Mouse (Mus musculus): ENCODE measurements around the gene Ncam2.
"Not testable (repeated sequence)": the region's sequence is repeated elsewhere in the genome, so short reads cannot be mapped to it uniquely, and the experiment has no call there.

Gene Ncam2

DNA sequence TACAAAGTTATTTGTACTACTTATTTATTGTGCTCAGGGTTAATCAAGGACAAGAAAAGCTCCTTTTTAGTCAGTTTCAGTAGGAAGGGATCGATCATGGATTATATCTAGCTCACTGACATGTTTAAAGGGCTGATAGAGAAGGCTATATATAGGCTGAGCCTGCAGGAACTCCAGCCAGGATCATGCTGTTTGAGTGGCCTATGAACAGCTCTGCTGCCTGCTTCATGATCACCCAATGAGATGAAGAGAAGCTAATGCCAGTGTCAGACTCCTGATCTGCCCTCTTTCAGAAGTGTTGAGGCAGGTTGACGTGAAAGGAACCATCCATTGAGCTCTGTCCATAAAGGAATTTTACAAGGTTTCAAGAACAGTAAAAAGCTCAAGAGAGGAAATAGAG lies 103.3 kb downstream of the Ncam2 start:
- no peak for DNase-seq (ENCODE audit: low spot score)

DNA sequence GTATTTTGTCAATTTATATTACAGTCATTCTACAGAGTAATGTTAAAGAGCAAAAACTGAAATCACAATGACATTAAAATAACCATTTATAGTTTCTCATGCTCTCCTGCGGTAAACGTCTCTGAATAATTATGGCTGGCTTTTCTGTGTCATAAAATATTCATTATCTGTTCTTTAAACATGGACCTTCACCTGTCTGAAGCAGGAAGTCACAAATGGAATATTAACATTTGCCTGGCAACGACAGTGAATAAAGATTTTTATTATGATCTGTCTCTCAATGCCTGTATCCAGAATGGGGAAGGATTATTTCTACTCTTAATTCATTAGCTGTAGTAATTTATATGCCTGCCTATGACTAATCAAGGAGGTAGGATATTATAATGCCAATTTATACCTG lies 108.7 kb downstream of the Ncam2 start:
- no peak for DNase-seq (ENCODE audit: low spot score)

DNA sequence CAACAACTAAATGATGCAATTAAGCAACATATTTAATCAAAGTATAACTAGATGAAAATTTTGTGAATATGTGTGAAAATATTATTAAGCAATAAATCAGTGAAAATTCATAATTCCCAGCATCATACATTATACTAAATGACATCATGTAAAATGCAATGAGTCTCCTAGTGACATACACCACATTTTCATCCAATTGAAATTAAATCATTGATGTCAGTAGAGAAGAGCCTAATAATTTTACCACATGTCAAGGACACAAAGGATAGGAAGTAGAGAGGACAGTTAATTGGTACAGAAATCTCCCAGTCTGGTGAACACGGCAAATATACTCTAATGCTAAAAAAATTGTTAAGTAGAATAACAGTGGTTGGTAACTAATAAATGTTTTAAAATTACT lies 118.5 kb downstream of the Ncam2 start:
- no peak for DNase-seq (ENCODE audit: low spot score)

DNA sequence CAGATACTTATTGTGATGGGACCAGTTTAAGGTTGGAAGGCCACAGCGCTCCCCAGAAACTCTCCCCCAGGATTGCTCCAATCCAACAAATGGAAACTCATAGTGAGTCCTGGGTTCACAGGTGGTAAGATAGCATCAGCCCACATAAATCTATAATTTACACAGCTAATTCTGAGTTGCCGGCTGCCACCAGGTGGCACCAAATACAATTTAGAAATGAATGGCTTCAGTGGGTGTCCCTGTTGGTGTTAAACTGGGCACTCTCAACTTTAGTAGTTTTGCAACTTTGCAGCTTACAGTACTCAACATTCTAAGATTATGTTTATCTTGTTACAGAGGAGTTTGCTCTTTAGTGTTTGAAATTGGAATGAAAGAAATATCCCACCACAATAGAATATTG lies 130.0 kb downstream of the Ncam2 start:
- peak; percentile 76 for DNase-seq (ENCODE audit: low spot score)

DNA sequence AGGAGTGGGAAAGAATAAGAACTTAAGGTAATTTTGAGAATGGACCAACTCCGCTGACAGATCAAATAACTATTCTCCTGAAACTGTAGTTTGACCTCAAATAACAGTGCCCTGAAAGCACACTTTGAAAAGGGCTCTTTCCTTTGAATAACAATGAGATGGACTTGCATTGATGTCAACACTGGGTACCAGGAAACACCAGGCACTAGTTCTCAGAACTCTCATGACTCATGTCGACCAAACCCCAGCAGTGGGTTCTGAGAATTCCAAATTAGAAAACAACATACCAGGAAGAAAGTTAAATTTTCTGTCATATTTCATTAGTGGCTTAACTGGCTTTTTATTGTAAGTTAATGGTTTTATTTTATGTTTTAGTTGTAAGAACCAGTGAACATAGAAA lies 165.4 kb downstream of the Ncam2 start:
- DNase-seq (ENCODE audit: low spot score) = no peak

DNA sequence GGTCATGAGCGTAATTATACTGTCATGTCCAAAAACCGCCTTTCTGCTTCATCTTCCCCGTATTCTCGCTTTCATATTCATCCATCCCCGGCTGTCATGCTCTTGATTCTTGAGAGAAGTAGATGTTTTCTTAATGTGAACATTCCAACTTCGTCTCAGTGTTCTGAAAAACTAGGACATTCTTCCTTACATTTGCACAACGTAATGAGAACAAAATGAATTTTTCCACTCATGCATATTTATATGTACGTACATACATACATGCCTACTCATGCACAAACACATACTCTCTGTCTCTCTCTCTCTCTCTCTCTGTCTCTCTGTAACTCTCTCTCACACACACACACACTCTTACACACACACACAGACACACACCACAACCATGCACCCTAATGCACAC lies 173.7 kb downstream of the Ncam2 start:
- no peak for DNase-seq (ENCODE audit: low spot score)

DNA sequence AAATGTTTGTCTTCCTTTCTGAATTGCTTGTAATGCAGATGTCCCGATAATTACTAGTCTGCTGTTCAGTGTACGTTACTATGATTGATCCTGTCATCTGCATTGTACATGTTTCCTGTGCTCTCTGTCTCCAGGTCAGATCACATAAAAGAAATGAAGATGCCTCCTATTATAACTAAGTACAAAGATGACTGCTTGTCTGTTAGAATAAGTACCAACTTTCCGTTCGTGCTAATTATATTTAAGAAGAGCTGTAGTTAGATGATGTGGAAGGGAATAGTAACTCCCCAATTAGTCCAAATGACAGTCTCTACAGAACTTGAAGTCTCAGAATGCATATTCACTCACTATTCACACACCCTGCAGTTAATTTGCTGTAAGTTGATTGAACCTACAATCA lies 179.9 kb downstream of the Ncam2 start:
- peak; percentile 75 for DNase-seq (ENCODE audit: low spot score)

DNA sequence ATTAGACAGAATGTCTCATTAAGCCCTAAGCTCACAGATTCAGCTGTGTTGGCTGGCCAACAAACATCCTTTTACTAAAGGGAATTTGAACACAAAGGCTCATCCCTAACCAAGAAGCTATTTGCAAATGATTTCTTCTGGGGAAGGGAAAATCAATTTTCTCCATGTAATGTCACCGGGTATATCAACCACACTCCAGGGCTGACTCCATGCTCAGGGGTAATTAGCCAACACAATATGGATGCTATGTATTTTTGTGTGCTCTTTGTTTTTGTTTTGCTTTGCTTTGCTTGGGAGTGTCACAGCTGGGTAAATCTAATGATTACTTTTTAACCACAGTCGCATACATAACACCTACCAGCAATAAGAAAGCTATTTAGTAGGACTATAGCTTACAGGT lies 188.1 kb downstream of the Ncam2 start:
- DNase-seq (ENCODE audit: low spot score) = no peak

DNA sequence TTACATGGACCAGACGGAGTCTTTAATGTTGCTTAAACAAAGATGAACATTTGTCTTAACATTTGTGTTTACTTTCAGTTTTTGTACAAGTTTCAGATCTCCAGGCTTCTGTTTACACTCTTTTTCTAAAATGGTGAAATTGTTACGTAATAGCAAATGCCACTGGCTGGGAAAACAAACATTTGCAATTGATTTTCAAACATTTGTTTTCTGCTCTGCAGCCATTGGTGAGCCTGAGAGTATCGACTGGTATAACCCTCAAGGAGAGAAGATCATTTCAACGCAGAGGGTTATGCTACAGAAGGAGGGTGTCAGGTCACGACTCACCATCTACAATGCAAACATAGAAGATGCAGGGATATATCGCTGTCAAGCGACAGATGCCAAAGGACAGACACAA lies 234.1 kb downstream of the Ncam2 start:
- DNase-seq (ENCODE audit: low spot score) = no peak

DNA sequence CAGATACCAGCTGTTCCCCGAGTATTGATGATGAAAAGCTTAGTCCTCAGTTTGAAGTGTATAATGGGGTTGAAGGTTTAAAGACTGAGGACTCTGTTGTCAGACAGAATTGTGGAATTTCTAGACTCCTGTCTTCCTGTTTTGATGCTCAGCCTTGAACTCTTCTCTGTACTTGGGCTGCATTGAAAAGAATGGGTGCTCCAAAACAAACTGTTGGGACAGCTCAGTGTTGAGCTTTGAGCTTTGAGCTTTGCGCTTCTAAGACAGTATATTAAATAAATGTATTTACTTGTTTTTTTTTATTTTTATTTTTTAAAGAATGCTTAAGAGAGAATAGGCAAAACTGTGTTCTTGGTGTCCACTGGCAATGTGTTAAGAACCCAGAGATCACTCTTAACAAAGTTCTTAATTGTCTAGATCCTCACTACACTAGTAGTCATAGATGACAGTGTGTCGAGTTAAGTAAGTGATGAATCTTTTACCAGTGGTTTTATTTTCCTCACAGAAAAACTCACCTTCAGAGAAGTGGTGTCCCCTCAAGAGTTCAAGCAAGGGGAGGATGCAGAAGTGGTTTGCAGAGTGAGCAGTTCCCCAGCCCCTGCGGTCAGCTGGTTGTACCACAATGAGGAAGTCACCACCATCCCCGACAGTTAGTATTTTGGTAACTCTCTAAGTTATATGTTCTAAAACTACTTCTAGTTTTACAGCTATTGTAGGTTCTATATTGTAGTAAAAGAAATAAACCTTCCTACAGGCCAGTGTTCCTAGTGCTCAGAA lies 236.8 kb downstream of the Ncam2 start:
- no peak for DNase-seq (ENCODE audit: low spot score)

DNA sequence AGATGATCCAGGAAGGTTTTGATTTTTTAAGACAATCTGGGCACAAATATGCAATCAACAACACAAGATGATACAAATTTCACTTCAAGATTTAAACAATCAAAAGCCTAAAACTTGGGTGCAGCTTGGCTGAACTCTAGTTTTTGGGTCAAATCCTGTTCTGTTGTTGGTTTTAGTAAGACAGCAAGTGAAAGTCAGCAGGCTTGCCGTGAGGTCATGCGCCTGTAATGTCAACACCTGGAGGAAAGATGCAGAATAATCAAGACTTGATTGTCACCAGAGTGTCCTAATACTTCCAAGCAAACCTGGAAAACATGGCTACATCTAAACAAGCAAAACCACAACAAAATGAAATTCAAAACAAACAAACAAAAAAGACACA lies 237.4 kb downstream of the Ncam2 start:
- no peak for DNase-seq (ENCODE audit: low spot score)

DNA sequence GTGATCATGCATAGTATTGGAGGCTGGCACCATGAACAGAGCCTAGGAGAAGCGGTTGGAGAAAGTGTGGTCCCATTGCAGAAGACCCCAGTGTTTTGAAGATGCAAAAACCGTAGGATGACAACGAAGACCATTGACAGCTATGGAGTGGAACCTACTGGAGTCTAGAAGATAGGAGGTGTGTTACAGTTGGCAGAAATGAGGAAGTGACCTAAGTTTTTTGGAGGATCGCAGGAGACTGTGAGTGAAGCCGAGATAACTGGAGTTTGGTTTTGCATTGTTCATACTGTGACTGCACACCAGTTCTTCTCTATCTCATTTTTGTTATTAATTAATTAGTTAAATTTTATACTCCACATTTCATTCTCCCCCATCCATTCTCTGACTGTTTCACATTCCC lies 250.4 kb downstream of the Ncam2 start:
- DNase-seq (ENCODE audit: low spot score) = no peak

DNA sequence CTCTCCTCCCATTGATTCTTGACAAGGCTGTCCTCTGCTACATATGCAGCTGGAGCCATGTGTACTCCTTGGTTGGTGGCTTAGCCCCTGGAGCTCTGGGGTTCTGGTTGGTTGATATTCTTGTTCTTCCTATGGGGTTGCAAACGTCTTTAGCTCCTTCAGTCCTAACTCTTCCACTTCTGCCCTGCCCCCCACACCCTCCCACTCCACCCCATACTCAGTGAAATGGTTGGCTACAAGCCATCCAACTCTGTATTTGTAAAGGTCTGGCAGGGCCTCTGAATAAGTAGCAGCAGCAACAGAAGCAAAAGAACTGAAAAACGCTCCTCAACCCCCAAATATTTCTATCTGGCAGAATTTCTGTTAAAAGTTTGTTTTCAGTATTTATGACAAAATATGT lies 252.5 kb downstream of the Ncam2 start:
- DNase-seq (ENCODE audit: low spot score) = no peak

DNA sequence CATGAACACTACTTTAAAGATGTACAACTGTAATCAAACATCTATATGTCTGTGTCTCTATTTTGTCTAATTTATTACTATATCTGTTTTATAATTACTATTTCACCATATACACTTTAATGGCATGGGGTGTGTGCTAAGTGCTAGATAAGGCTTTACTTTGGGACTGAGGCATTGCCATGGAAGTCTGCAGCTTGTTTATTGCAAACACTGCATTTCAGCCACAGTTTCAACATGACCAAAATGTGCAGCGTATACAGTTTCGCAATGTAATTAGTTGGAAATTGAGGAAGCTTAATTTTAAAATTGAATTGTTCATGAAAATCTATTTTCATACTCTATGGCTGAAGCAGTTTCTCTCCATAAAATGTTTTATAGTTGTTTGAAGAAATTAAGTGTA lies 254.0 kb downstream of the Ncam2 start:
- no peak for DNase-seq (ENCODE audit: low spot score)

DNA sequence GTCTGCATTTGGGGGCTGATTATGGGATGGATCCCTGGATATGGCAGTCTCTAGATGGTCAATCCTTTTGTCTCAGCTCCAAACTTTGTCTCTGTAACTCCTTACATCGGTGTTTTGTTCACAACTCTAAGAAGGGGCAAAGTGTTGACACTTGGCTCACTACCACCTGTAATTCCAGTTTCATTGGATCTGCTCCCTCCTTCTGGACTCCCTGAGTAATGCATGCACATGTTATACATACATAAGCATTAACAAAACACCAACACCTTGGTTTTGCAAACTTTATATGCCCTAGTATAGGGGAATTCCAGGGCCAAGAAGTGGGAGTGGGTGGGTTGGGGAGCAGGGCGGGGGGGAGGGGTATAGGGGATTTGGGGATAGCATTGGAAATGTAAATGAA lies 262.2 kb downstream of the Ncam2 start:
- DNase-seq (ENCODE audit: low spot score) = not testable (repeated sequence)

DNA sequence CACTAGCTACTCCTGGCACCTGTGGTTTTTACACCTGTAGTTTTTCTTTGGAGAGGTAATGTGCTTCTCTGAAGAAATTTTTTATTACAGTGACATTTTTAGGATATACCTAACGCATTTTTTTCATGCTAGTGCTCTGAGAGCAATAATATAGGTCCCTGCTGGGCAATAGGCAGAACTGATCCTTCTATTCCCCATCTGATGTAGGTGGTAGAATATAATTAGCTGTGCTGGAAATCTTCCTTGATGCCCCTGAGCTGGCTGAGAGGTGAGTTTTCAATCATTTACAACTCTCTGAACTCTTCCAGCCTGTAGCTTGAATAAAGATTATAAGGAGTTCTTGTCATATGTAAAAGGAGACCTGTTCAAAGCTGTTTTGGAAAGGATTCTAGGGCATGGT lies 272.4 kb downstream of the Ncam2 start:
- no peak for DNase-seq (ENCODE audit: low spot score)

DNA sequence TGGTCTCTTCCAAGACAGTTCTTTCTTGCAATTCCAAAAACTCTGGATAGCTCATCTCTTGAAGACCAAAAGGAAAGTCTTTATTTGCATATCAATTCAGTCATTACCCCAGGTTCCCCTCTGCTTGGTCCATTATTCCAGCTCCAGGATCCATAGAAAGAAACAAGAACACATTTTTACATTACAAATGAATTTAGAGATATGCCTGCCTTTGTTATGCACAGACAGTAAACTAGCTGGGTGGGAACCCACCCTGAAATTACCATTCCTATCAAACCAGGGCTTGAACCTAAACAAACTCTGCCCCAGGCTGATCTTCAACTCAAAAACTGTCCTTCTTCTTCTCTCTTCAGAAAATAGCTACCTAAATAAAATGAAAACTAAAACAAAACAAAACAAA lies 280.6 kb downstream of the Ncam2 start:
- DNase-seq (ENCODE audit: low spot score) = no peak

DNA sequence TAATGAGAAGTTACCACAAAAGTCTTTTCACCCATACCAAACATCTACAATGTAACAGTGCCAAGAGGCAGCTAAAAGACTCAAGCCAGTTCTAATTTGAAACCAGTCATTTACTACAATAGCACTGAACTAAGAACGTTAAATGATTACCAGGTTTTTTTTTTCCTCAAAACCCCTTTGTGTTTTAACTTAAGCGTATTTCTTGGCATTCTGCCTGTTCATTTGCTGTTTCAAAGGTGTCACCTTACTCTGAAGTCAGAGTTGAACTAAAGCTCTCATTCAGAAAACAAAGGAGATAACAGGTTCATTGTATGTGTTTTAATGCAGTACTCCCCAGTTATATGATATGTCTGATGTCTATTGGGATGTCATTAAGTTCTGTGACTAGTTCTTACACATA lies 295.6 kb downstream of the Ncam2 start:
- no peak for DNase-seq (ENCODE audit: low spot score)

DNA sequence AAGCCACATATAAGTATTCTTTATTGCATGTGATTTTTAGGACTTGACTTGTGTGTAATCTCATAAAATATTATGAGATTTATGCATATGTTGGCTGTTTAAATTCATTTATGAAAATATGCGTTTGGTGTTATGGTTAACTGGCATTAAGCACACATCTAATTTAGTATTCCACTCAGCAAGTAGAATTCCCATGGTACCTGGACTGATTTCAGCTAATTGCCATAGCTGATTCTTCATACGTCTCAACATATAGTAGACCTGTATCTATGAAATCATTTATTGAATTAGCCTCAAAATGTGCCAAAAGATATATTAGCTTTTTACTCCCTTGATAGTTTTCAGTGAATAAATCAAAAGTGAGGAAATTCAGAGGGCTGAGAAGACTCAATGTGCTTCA lies 302.1 kb downstream of the Ncam2 start:
- no peak for DNase-seq (ENCODE audit: low spot score)

DNA sequence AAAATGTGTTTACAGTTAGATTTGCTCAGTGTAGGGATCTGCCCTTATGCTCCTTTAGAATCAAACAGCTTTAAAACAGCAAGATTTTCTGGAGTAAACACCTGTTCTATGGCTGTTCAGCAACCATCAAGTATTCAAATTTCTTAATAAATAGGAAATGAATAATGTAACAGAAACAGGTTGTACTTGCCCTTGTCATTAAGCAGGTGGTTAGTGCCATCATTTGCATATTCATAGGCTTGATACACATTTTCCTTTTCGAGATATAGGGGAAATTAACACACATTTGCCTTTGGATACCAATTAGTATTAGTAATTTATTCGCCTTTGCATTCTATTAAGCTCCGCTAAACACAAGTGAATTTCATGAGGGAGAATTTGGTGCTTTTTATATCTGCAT lies 335.7 kb downstream of the Ncam2 start:
- DNase-seq (ENCODE audit: low spot score) = no peak

DNA sequence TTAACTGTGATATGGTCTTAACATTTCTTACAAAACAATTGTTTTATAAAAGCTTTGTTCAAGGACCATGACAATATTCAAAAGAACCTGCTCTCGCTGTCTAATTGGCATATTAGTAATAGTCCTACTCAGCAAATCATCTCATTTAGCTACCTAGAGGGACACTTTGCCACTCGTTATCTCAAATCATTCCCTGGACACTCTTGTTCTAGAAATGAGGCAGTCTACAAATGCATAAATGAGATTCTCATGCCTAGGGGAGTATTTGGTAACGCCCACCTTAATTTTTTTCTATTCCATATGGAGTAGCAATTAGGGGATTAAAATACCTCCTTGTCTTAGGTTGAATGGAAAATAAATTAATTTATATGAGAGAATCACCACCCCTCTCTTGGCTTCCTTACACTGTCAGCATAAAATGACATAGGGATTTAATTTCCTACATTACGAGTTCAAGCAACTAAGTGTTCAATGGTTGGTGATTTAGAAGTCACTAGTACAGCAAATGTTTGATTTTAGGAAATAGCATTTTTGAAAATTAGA lies 387.1 kb downstream of the Ncam2 start:
- no peak for DNase-seq (ENCODE audit: low spot score)

DNA sequence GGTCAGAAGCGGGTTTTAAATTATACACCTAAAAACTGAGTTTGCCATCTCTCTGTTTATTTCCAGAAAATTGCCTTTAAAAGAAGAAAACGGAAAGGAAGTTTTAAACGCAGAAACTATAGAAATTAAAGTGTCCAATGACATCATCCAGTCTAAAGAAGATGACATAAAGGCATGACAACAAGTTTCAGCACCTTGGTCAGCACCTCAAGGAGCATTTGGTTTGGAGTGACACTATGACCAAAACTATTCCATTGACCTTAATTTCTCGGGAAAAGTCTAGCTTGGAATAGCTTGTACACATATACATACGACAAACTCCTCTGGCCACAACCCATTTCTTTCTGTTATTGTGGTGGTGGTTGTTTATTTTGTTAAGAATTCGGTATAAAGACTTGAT lies 422.8 kb downstream of the Ncam2 start:
- DNase-seq (ENCODE audit: low spot score) = peak; percentile 66

DNA sequence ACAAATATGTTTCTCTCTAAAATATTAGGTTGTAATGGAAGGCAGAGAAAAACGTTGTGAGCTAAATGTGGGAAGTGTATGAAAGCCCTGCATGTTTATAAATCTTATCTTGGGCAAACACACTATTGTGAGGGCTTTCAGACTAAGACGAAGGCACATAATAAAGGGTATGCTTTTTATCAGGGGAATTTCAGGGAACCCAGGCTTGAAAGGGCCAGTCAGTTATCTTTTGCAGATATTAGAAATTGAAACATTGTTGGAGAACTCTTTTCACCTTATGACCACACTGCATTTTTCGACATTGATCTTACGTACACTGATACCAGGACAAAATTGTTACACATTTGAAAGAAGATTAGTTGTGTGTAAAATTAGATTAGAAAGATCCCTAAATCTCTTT lies 423.3 kb downstream of the Ncam2 start:
- no peak for DNase-seq (ENCODE audit: low spot score)

DNA sequence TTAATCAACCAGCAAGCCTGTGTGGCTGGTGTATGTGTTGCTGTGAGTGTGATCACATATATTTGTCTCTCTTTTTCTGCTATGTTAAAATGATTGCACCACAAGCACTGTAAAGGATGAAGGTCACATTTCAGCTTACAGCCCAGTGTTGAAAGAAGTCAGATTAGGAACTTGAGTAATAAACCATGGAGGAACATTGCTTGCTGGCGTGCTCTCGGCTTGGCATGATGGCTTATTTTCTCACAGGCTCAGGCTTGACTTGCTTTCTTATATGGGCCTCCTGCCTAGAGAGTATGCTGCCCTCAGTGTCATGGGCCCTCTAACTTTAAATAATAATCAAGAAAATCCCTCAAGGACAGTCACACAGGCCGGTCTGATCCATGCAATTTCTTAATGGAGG lies 449.8 kb downstream of the Ncam2 start:
- DNase-seq (ENCODE audit: low spot score) = no peak

Data from retina, embryonic 14.5 days (tissue).